Mouse (Mus musculus) heart, postnatal 10 days (tissue): ENCODE data around the gene Plekha6. TPM values are rescaled to one million over a fixed set of nuclear protein-coding genes. Genes with fewer than 3 reads are reported as not detected.

ENCODE experiments used
- DNase-seq, 2 experiments: peaks; one replicate each; pipeline ENCODE4 v3.0.0; 2021
- intact Hi-C: fragments of 180-260 bp; cut with DNase I; formaldehyde crosslinking; loops from one replicate; pipeline ENCODE4 v1.15.1; 2025
- total RNA-seq, 2 experiments: library from RNA; stranded (reverse); gene quantifications; 2 replicates each; pipeline ENCODE4 v1.2.3; 2021

Plekha6 gene
- total RNA-seq = 10 to 100 TPM; 58.1 to 68.9 TPM

DNA sequence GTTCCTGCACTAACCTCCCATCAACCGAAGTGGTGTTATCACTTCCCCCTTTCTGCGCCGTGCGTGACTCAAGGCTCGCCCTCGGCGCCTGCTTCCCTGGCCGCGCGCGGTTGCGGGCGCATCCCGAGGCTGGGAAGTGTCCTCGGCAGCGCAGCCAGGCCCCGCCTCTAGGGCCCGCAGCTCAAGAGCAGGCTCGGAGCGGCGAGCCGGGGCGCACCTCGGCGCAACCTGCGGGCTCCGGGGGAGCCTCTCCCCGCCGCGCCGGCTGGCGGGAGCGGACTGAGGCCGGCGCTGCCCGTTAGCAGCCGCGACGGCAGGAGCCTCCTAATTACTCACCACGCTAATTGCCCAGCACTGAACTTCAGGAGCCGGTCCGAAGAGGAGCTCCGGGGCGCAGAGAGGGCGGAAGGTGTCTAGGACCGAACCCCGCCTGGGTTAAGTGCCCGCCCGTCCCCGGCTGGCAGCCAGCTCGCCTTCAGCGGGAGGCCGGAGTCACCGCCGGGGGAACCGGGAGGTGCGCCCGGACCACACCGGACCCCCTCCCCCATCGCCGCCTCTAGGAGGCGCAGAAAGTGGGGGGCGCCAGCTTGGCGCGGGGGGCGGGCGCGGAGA, at the start of gene Plekha6:
Gene Plekha6, plus strand, starts transcription at position 391 of the 612 bp plus-strand sequence.
- DNase-seq = peak in 1 of 2 experiments; percentile 34
- intact Hi-C loops = no loop called here

DNA sequence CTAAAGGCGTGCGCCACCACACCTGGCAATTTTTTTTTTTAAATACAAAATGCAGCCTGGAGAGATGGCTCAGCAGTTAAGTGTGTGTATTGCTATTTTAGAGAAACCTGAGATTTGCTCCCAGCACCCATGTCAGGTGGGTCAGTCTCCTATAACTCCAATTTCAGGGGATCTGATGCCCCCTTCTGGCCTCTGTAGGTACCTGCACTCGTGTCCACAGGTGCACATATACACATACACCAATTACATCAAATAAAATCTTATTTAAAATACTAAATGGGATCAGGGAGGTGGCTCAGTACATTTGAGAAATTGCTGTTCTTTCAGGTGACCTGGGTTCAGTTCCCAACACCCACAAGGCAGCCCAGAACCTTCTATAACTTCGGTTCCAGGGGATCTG, 47.9 kb upstream of the Plekha6 start:
- DNase-seq = no peak
- intact Hi-C loops = no loop called here

DNA sequence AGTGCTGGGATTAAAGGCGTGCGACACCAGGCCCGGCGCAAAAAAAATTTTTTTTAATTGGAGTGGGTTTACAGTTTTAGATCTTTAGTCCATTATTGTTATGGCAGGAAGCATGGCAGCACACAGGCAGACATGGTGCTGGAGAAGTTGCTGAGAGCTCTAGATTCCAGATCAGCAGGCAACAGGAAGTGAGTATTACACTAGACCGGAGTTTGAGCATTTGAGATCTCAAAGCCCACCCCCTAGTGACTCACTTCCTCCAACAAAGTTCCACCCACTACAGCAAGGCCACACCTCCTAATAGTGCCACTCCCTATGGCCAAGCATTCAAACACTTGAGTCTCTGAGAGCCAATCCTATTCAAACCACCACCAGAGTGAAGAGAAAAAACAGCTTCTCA, 45.9 kb upstream of the Plekha6 start:
- no peak for DNase-seq
- intact Hi-C loops = no loop called here

DNA sequence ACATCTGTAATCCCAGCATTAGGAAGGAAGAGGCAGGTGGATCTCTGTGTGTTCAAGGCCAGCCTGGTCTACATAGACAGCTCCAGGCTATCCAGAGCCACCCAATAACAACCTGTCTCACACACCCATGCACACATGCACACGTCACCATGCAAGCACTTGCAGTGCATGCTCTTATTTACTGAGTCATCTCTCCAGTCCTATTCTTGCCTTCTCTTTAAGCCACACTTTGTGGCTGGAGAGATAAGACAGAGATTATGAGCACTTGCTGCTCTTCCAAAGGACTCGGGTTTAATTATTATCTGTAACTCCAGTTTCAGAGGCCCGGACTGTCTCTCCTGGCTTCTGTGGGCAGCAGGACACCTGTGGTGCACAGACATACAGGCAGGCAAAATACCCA, 45.2 kb upstream of the Plekha6 start:
- DNase-seq = no peak
- intact Hi-C loops = no loop called here

DNA sequence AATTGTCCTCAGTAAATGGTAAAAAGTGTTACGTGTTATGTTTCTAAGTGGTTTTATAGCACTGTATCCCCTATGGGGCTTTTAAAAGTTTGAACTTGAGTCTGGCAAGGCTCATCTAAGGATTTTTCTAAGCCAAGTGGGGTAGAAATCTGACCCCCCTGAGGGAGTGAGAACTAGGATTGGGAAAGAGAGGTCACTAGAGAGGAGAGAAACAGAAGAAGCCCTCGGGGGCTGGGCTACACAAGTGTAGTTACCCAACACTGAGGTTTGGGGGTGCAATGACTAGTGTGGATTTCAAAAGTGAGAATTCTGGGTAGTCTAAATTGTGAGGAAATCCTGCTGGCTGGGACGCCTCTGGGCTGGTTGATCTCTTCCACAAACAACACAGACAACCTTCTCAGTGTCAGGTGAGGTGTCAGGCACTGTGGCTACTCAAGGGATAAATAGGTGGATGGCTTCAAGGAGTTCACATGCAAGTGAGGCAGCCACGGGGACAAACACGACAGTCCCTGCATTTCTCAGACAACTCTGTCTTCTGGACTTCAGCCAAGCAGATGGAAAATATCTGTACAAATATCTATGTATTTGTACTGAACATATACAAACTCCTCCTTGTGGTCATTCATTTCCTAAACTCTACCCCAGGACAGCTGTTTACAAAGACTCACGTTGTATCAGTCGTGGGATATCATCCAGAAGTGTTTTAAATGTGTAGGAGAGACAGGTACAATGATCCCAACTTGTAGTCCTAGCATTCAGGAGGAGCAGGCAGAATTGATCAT, 43.9 kb upstream of the Plekha6 start:
- intact Hi-C loops = no loop called here
- no peak for DNase-seq

DNA sequence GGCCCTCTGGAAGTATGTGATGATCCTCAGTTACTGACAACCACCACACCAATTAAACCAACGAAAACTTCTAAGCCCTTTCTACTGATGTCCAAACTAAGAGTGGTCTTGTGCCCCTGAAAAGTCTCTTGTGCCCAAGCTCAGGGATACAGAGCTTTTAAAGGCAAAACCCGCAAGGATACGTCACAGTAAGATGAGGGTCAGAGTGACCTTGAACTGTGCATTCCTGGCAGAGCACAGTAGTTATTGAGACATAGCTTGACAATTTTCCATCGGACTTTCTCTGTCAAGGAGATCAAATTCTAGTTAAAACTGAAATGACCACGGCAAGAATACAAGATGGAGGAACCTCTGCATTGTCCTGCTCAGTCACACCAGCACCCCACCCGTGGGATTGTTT, 42.8 kb upstream of the Plekha6 start:
- intact Hi-C loops = no loop called here
- no peak for DNase-seq

DNA sequence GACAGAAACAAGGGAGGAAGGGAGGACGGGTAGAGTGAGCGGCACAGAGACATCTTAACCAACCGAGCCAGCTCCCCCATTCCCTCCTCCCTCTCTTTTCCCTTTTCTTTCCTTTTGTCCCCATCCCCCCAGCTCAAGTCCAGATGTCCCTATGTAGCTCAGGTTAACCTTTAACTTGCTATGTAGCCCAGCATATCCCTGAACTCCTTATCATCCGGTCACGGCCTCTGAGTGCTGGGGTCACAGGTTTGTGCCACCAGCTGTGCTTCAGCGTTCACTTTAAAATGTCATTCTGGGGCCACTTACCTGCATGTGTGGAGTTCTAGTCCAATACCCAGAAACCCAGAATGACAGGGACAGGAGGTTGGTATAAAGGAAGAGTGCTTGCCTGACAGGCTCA, 39.9 kb upstream of the Plekha6 start:
- DNase-seq = no peak
- intact Hi-C loops = no loop called here

DNA sequence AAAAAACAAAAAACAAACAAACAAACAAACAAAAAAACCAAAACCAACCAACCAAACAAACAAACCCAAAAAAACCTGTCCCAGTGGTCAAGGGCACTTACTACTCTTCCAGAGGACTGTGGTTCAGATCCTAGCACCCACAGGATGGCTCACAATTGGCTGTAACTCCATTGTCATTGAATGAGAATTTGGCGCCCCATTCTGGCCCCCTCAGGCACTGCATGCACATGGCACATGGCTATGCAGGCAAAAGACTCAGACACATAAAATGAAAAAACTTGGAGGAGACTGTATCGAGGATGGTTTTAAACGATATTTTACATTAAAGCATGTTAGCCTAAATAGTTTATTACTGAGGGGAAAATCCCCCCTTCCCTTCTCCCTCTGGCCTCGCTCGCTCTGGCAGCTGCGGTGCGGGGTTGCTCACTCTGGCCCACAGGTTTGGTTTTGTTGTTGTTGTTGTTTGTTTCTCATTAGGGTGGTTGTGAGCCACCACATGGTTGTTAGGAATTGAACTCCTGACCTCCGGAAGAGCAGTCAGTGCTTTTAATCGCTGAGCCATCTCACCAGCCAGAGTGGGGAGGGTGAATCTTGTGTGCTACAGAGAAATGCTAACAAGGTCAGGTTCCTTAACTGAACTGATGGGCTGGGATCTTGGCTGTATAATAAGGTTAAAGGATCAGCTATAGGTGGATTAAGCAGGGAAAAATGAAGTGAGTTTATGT, 38.2 kb upstream of the Plekha6 start:
- intact Hi-C loops = no loop called here
- no peak for DNase-seq

DNA sequence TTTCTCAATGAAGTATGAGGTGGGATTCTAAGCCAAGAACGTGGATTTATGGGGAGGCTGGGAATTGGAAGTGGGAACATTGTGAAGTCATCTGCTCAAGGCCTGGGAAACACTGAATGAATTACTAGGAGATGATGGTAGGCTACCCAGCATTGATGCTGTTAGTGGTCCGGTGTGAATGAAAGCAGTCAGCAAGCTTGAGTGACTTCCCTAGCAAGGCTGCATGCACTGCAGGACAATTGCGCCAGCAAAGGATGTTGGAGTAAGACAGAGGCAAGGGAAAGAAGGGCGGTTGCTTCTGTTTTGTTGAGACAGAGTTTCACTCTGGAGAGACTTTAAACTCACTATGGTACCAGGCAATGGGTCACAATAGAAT, 37.7 kb upstream of the Plekha6 start:
- no peak for DNase-seq

DNA sequence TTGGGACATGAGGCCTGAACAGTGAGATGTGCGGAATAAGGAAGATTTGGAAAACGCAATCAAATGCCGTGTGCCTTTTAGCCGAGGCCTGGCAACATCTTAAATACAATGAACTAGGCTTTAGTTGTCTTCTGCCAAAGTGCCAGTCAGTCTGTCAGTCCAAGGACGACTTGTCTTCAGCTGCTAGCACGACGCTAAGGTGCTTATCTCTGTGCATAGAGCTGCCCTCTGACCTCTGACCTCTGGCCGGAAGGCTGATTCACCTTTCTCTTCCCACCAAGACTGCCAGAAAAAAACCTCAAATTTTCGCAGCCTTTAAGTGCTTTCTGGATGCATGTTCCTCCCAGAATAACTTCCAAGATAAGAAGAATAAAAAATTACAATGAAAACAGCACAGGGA, 36.7 kb upstream of the Plekha6 start:
- no peak for DNase-seq
- intact Hi-C loops = no loop called here

More for the DNA sequence above, 37.7 kb upstream of the Plekha6 start:
- intact Hi-C loops = no loop called here

DNA sequence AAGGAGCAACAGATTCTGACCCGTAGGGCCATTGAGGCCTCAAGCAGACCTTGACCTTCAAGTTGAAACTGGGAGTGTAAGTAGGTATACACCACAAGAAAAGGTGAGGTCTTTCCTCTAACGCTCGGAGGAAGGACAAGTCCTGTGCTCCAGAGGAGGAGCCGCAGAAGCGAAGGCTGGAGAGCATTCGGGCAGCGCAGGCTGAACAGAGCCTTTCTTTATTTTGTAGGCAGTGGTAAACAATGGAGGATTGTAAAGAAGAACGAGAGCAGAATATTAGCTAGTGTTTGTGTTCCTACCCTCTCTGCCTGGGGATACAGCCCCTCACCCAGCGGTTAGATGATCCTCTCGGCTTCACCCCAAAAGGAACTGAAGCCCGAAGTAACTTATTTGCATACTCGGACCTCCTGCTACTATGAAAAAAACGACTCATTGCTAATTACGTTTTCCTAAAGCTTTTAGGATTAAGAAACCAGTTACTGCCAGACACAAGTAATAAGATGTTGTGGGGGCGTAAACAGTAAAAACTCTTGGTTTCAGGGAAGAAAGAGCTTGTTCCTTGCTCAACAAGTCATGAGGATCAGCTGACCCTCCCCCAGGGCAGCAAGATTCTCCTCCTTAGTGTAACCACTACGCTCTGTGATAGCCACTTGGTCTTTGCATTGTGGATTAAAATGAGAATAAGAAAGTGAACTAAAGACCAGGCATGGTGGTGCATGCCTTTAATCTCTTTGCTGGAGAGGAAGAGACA, 34.4 kb upstream of the Plekha6 start:
- DNase-seq = peak in 1 of 2 experiments; percentile 10
- intact Hi-C loops = no loop called here

DNA sequence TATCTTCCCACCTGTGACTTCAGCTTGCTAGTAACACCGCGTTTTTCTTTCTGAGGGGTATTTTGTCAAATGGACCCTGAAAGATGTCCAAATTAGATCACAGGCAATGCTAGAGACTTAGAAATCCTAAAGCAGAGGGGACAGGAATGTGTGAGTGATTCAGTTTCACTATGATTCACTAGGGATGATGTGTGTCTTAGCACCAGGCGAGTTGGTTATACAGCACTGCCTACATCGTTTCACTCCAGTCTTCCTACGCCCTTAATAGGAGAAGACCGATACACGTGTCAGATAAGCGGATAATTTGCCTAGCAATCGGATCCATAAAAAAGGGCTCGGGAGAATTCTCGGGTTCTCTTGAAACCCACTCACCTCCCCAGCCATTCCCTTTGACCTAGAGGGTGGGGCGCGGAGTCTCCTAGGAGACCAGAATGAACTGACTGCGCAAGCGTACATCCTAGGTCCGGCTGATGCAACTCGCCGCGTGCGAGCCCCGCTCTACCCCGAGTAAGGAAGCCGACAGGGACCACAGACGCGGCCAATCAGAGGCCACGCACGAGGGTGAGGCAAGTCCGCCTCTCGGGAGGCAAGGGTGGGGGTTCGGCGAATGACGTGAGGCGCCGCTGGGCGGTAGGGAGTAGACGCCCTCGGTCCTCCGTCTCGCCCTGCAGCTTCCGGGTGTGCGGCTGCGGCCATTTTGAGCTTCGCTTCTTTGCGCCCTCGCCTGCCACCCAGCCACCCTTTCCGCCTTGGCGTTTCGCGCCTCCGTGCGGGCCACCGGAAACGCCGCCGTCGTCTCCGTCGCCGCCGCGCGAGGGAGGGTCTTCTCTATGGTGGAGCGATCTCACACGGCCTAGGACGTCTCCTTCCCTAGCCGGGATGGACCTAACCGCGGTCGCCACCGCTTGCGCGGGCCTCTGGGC, 33.1 kb upstream of the Plekha6 start, which contains the start of gene Ppp1r15b:
Gene Ppp1r15b, plus strand, starts transcription at position 506 of the 923 bp plus-strand sequence.
- peak; percentile 99 for DNase-seq
- intact Hi-C loops = no loop called here

DNA sequence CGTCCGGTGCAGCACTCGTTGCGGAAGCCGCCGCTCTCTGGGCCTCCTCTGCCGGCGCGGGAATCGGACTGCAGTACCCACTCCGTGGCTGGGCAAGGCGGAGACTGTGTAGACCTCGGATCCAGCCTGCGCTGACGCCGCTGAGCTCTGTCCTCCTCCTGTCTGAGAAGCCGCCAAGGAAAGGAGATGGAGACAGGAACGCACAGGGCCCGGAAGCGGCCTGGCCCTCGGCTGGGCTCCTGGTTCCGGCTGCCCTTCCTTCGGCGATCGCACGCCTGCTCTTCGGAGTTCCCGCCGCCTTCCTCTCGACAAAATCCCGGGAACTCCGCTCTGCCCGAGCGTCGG, 32.5 kb upstream of the Plekha6 start:
- intact Hi-C loops = no loop called here
- no peak for DNase-seq

DNA sequence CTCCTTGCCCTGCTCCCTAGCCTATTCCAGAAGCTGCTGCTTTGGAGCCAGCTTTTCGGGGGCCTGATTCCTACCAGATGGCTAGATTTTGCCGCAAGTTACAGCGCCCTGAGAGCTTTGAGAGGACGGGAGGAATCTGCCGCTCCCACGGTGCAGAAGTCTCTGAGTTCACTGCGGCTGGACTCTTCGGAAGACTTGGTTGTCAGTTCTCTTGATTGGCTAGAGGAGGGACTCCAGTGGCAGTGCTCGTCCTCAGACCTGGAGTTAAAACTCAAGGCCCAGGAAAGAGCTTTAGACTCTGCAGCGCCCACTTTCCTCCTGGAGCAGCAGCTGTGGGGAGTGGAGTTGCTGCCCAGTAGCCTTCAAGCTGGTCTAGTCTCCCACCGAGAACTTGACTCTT, 32.1 kb upstream of the Plekha6 start:
- intact Hi-C loops = no loop called here
- DNase-seq = peak in 1 of 2 experiments; percentile 39

DNA sequence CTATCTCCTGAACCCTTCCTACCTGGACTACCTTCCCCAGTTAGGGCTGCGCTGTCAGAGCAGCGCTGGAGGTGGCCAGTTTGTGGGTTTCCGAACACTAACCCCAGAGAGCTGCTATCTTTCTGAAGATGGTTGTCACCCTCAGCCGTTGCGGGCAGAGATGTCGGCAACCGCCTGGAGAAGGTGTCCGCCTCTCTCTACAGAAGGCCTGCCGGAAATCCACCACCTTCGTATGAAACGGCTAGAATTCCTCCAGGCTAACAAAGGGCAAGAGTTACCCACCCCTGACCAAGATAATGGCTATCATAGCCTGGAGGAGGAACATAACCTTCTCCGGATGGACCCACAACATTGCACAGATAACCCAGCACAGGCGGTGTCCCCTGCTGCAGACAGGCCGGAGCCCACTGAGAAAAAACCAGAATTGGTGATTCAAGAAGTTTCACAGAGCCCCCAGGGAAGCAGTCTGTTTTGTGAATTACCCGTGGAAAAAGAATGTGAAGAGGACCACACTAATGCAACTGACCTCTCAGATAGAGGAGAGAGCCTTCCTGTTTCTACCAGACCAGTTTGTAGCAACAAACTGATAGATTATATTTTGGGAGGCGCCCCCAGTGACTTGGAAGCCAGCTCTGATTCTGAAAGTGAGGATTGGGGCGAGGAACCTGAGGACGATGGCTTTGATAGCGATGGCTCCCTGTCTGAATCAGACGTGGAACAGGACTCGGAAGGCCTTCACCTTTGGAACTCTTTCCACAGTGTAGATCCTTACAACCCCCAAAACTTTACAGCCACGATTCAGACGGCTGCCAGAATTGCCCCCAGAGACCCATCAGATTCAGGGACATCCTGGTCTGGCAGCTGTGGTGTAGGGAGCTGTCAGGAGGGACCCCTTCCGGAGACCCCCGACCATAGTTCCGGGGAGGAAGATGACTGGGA, 31.4 kb upstream of the Plekha6 start:
- DNase-seq = peak; percentile 21 to 32
- intact Hi-C loops = no loop called here

DNA sequence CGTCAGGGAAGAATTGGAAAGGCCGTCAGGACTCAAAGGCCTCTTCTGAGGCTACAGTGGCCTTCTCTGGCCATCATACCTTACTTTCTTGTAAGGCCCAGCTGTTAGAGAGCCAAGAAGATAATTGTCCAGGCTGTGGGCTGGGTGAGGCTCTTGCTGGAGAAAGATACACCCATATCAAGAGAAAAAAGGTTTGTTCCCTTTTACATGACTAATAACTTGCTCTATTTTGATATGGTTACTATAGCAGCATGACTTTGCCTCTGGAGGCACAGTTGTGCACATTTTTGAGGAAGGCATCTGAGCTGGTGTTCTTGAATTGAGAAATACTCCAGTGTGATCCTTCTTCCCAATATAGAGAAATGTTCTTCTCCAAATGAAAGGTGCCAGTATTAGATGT, 30.6 kb upstream of the Plekha6 start:
- intact Hi-C loops = no loop called here
- peak in 1 of 2 experiments; percentile 11 for DNase-seq

DNA sequence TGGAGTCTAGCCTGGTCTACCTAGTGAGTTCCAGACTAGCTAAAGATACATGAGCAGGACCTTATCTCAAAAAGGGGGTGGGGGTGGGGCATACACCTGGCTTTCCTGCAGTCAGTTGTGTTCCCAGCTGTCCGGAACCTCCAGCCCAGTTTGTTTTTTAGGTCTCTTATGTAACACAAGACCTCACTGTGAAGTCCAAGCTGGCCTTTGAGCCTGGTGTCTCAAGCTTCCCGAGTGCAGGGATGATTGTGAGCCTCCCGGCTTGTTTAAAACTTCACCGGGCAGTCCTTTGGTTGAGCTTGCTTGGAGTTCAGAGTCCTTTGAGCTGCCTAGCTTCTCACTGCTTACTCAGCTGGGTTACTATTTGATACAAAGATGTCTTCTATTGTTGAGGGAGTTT, 29.9 kb upstream of the Plekha6 start:
- DNase-seq = no peak
- intact Hi-C loops = no loop called here

DNA sequence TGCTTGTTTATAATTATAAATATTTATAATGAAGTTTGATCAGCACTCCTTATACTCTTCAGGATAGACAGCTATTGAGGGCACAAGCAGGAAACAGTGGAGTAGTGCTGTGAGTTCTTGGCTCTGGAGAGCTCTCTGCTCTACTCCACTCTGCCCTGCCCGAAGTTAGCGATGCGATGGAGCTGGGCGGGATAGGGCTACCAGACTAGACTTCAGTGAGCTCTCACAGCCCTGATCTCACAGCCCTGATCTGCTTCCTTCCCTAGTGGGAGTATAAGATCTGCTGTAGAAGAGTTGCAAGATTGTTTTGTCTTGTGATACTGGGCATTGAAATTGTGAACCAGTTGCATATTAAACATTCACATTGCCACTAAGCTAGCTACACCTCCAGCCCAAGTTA, 29.1 kb upstream of the Plekha6 start:
- peak; percentile 21 to 23 for DNase-seq
- intact Hi-C loops = loop anchor here (5.0 kb wide), 1 partner anchor 472 kb away; no protein-coding TSS in a partner anchor

DNA sequence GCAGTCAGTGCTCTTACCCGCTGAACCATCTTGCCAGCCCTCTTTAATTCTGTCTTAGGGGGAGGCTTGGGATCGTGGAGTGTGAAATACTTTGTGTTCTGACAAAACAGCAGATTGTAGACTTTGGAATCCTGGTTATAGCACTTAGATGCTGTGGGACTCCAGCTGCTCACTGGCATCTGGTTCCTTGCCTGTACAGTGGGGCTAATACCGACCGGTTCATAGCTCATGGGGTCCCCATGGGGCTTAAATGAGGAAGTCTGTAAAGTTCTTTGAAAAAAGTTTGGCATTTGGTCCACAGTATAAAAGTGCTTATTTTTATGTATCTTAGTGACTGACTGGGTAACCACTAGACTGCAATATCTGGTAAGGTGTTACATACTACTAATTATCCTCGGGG, 28.2 kb upstream of the Plekha6 start:
- intact Hi-C loops = loop anchor here (5.0 kb wide), 1 partner anchor 471 kb away; no protein-coding TSS in a partner anchor

More for the DNA sequence above, 28.2 kb upstream of the Plekha6 start:
- DNase-seq = no peak
